In the genomic region with DNA sequence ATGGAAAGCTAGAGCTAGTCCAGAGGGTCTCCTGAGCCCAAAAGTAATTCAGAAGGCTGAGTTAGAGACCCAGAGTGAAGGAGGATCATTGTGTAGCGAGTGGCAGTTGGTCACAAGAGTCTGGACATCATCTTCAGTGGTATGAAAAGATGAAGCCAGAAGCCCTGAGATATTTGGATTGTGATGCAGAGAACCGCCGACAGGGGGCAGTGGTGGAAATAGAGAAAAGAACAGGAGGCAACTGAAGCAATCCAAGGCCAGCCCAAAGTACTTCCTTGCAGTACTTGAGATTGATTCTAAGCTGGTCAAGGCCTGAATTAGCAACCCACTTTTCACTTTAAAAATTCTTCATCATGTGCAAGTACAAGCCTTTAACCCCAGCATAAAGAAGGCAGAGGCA, we compare ENCODE assay signal across 8 mouse cellular contexts.
A peak's percentile ranks its signal among the peaks of the same experiment; 100 is the strongest.
DNase-seq lines count a peak whose midpoint lies in the region; ATAC-seq and TF ChIP-seq lines count a peak whose summit lies in the region.

No protein-coding gene starts in this region.

- 17% methylated on average over 3 of the region's 3 CpGs for WGBS in forebrain, embryonic 14.5 days
- 19% methylated on average over 3 of the region's 3 CpGs for WGBS in forebrain, embryonic 16.5 days
- 14% methylated on average over 3 of the region's 3 CpGs for WGBS in lung, adult 2 months

- H3K9me3 ChIP-seq in forebrain, embryonic 14.5 days (replicated peaks; ENCODE audit: control insufficient read depth, low read length), result no peaks in the 10 kb centered on the region
- H3K9me3 ChIP-seq in forebrain, embryonic 16.5 days (ENCODE audit: control insufficient read depth, low read length), result no peaks in the 10 kb centered on the region

- TF ChIP-seq POLR2A in lung, adult 2 months (IDR thresholded peaks at IDR 0.05; ENCODE audit: borderline replicate concordance, extremely low read depth, low read depth, low read length), result no peak

- H3K27ac ChIP-seq in forebrain, embryonic 14.5 days (ENCODE audit: low read depth, low read length), result no peak overlapping the region
- no peak overlapping the region for H3K27ac ChIP-seq in forebrain, embryonic 16.5 days (ENCODE audit: low read length)

- H3K4me2 ChIP-seq in forebrain, embryonic 14.5 days (ENCODE audit: low read length), result no peak overlapping the region
- no peak overlapping the region for H3K4me2 ChIP-seq in forebrain, embryonic 16.5 days (ENCODE audit: low read length)

- peak; percentile 32 for TF ChIP-seq CTCF in lung, adult 2 months (IDR thresholded peaks at IDR 0.05; ENCODE audit: insufficient read depth, low read length)

- H3K4me3 ChIP-seq in forebrain, embryonic 14.5 days (ENCODE audit: low read depth, low read length), result no peak overlapping the region
- no peak overlapping the region for H3K4me3 ChIP-seq in forebrain, embryonic 16.5 days (replicated peaks; ENCODE audit: low read length)
- no peak overlapping the region for H3K4me3 ChIP-seq in lung, adult 2 months (replicated peaks; ENCODE audit: extremely low read depth, low read depth, low read length)

- H3K27me3 ChIP-seq in forebrain, embryonic 14.5 days (replicated peaks; ENCODE audit: control insufficient read depth, insufficient read depth, low read length), result no peaks in the 10 kb centered on the region
- H3K27me3 ChIP-seq in forebrain, embryonic 16.5 days (replicated peaks; ENCODE audit: control insufficient read depth, insufficient read depth, low read length), result no peaks in the 10 kb centered on the region

- H3K9ac ChIP-seq in forebrain, embryonic 14.5 days (ENCODE audit: low read length), result no peak overlapping the region
- H3K9ac ChIP-seq in forebrain, embryonic 16.5 days (replicated peaks; ENCODE audit: low read depth, low read length), result no peak overlapping the region

- no peaks in the 10 kb centered on the region for H3K36me3 ChIP-seq in forebrain, embryonic 14.5 days (ENCODE audit: control insufficient read depth, insufficient read depth, low read length)
- H3K36me3 ChIP-seq in forebrain, embryonic 16.5 days (ENCODE audit: control insufficient read depth, insufficient read depth), result no peaks in the 10 kb centered on the region

- no peaks in the 10 kb centered on the region for H3K4me1 ChIP-seq in forebrain, embryonic 14.5 days (ENCODE audit: control insufficient read depth, insufficient read depth, low read length)
- no peaks in the 10 kb centered on the region for H3K4me1 ChIP-seq in forebrain, embryonic 16.5 days (replicated peaks; ENCODE audit: control insufficient read depth, insufficient read depth, low read length)
- H3K4me1 ChIP-seq in lung, adult 2 months (ENCODE audit: control insufficient read depth, insufficient read depth, low read length), result no peaks in the 10 kb centered on the region

- DNase-seq in forebrain, embryonic 14.5 days (ENCODE audit: low spot score), result peak; percentile 50
- peak; percentile 61 to 64 for DNase-seq in right cerebral cortex, adult 2 months (ENCODE audit: low spot score in 2 of 2)
- no peak for DNase-seq in right cerebral cortex, postnatal 36 days (ENCODE audit: low spot score in 2 of 2)
- DNase-seq in cerebellum, postnatal 14 days, result peak; percentile 71 to 82
- peak; percentile 1 for DNase-seq in induced T-regulatory cell, adult 2 months (ENCODE audit: low read depth)
- peak; percentile 28 for DNase-seq in lung, adult 2 months
- no peak for DNase-seq in B cell, adult 2 months

- ATAC-seq in forebrain, embryonic 14.5 days, result no peak
- no peak for ATAC-seq in forebrain, embryonic 16.5 days

Comparison
In these comparisons a context has a peak if more than half of its experiments do, and no peak if none do; other contexts are left out.
1. DNase-seq: peak in forebrain, embryonic 14.5 days (single experiment), right cerebral cortex, adult 2 months (2 of 2), cerebellum, postnatal 14 days (2 of 2), induced T-regulatory cell, adult 2 months (single experiment) and lung, adult 2 months (single experiment); none in right cerebral cortex, postnatal 36 days (0 of 2) and B cell, adult 2 months (0 of 2).